Mouse (Mus musculus): ENCODE results near the gene Dennd1c. TPM values are rescaled to one million over a fixed set of nuclear protein-coding genes. Genes with fewer than 3 reads are reported as not detected.
A peak's percentile ranks its signal among the peaks of the same experiment; 100 is the strongest.

The Dennd1c gene
- total and polyA plus RNA-seq, 3 experiments = 6.8 to 33.9 (median 9.7) TPM

DNA sequence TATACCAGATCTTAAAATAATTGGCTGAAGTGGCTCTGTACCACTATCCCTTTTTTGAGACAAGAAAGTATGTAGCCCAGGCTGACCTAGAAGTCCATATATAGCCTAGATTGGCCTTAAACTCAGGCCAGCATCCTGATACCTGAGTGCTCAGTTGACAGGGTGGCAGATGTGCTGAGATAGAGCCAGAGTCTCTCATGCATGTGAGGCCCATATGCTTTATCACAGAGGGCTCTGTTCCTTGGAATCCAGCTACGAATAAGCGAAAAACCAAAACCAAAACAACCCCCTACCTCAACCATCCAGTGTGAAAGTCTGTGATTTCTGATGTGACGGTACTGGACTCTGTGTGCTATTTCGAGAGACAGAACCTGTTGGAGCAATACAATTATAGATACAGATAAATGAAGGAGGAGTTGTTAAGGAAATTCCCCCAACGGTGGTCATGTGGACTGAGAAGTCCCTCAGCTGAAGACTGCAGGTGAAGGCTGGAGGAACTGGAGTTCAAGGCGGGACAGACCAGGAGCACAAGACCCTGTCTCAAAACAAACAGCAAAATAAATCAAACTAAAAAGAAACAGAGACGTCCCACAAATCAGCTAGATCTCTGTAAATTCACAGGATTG is 29.8 kb upstream of the Dennd1c start (continued):
- TF ChIP-seq SIN3A (IDR thresholded peaks at IDR 0.05; ENCODE audit: low read length) (no peak), ZMIZ1 (IDR thresholded peaks at IDR 0.05; ENCODE audit: low read depth, low read length) (peak; percentile 75; the same call in 1 of the 2 replicates), KAT2A (IDR thresholded peaks at IDR 0.05; ENCODE audit: insufficient replicate concordance, low read length) (no peak), NRF1 (IDR thresholded peaks at IDR 0.05; ENCODE audit: low read depth, low read length) (0 out of 2 replicates have a peak, but pooled peaks have one; percentile 11), ELF1 (IDR thresholded peaks at IDR 0.05; ENCODE audit: low read depth, low read length) (no peak), ZKSCAN1 (IDR thresholded peaks at IDR 0.05; ENCODE audit: borderline replicate concordance, low read depth, low read length) (no peak), MAFK (IDR thresholded peaks at IDR 0.05; ENCODE audit: insufficient replicate concordance, low read length) (peak; percentile 56; the same call in 1 of the 2 replicates), TBP (conservative IDR thresholded peaks at IDR 0.05; ENCODE audit: low read depth, low read length) (no peak), MYC (IDR thresholded peaks at IDR 0.05; ENCODE audit: low read depth, low read length) (no peak), EP300 (IDR thresholded peaks at IDR 0.05; ENCODE audit: low read length) (no peak), CHD2 (IDR thresholded peaks at IDR 0.05; ENCODE audit: low read length) (no peak; the same call in 1 of the 2 replicates), ZNF384 (IDR thresholded peaks at IDR 0.05; ENCODE audit: low read depth, low read length) (no peak), USF1 (IDR thresholded peaks at IDR 0.05; ENCODE audit: low read depth, low read length) (peak; percentile 23; the same call in 1 of the 2 replicates), POLR2A (IDR thresholded peaks at IDR 0.05; ENCODE audit: low read depth, low read length) (peak; percentile 16), TCF12 (IDR thresholded peaks at IDR 0.05; ENCODE audit: low read depth, low read length) (peak; percentile 25), ETS1 (conservative IDR thresholded peaks at IDR 0.05; ENCODE audit: low read depth, low read length) (no peak)

DNA sequence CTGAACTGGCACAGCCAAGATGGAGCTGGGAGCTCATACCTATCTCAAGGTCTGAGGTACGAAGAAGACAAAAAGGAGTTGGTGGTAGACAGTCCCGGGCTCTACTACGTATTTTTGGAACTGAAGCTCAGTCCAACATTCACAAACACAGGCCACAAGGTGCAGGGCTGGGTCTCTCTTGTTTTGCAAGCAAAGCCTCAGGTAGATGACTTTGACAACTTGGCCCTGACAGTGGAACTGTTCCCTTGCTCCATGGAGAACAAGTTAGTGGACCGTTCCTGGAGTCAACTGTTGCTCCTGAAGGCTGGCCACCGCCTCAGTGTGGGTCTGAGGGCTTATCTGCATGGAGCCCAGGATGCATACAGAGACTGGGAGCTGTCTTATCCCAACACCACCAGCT is 28.8 kb upstream of the Dennd1c start:
- Histone ChIP-seq H3K79me2 (replicated peaks; ENCODE audit: control insufficient read depth, extremely low read depth, insufficient read depth, poor library complexity, severe bottlenecking) (peaks cover 40% of the 10 kb centered on the region), H3K9ac (ENCODE audit: insufficient read depth, low read depth) (peak overlapping the region; percentile 99), H3K4me1 (ENCODE audit: control insufficient read depth in 1 of 2, insufficient read depth in 2 of 2) (peaks cover 13 to 51% of the 10 kb centered on the region in 2 experiments), H3K4me3 (replicated peaks in 1 of 3; ENCODE audit: low read depth in 2 of 3, low read length in 2 of 3, poor library complexity in 1 of 3) (peak overlapping the region; percentile 61 to 89 (median 83)), H3K27ac (ENCODE audit: insufficient read depth, low read depth) (peak overlapping the region; percentile 94), H3K36me3 (replicated peaks in 1 of 2; ENCODE audit: control insufficient read depth in 1 of 2, insufficient read depth in 1 of 2, low read length in 1 of 2) (peaks cover 22 to 28% of the 10 kb centered on the region in 2 experiments), H3K4me2 (ENCODE audit: insufficient read depth, low read depth, poor library complexity, severe bottlenecking) (peak overlapping the region; percentile 19; the same call in 1 of the 2 replicates), H3K9me3 (replicated peaks; ENCODE audit: low read length) (no peaks in the 10 kb centered on the region), H3K27me3 (replicated peaks) (no peaks in the 10 kb centered on the region)
- in situ Hi-C loops (cut with MboI; ENCODE audit: low pct_ligation_motif_present, low pct_unique_long_range_greater_than_20kb, low sequenced_read_pairs) = no loop called here
- peak; percentile 64; the same call in 1 of the 2 replicates for TF ChIP-seq POLR2A (IDR thresholded peaks at IDR 0.05; ENCODE audit: low read depth, low read length)
- peak; percentile 7; the same call in 1 of the 2 replicates for TF ChIP-seq CHD1 (IDR thresholded peaks at IDR 0.05; ENCODE audit: low read depth, low read length)
- no peak; the same call in 1 of the 2 replicates for TF ChIP-seq ZMIZ1 (IDR thresholded peaks at IDR 0.05; ENCODE audit: low read depth, low read length)
- TF ChIP-seq ELF1 (IDR thresholded peaks at IDR 0.05; ENCODE audit: low read depth, low read length) = no peak
- dilution Hi-C loops (cut with MboI; ENCODE audit: extremely low pct_ligation_motif_present, extremely low pct_unique_long_range_greater_than_20kb, low sequenced_read_pairs) = no loop called here
- DNase-seq (ENCODE audit: extremely low read depth) = no peak

DNA sequence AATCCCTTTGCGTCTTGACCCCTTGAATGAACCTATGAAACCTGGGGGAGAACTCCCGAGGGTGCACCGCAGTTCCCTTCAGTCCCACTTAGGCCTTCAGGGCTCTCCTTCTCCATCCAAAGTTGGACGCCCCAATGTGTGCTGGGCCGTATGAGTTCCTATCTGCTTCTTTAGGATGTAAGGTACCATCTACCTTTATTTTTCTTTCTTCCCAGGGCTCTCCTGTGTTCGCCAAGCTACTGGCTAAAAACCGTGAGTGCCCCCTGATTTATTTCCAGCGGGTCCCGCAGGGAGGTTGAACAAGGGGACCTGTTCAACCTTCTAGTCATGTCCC is 27.7 kb upstream of the Dennd1c start:
- H3K79me2 ChIP-seq (replicated peaks; ENCODE audit: control insufficient read depth, extremely low read depth, insufficient read depth, poor library complexity, severe bottlenecking) = peaks cover 40% of the 10 kb centered on the region
- no peak overlapping the region for H3K4me2 ChIP-seq (ENCODE audit: insufficient read depth, low read depth, poor library complexity, severe bottlenecking)
- peak overlapping the region; percentile 94 for H3K27ac ChIP-seq (ENCODE audit: insufficient read depth, low read depth)
- no peak for DNase-seq (ENCODE audit: extremely low read depth)
- no peaks in the 10 kb centered on the region for H3K27me3 ChIP-seq (replicated peaks)
- H3K4me1 ChIP-seq (ENCODE audit: control insufficient read depth in 1 of 2, insufficient read depth in 2 of 2) = peaks cover 12 to 50% of the 10 kb centered on the region in 2 experiments
- H3K4me3 ChIP-seq (replicated peaks in 1 of 3; ENCODE audit: low read depth in 2 of 3, low read length in 2 of 3, poor library complexity in 1 of 3) = peak overlapping the region; percentile 61 to 89 (median 83)
- H3K9me3 ChIP-seq (replicated peaks; ENCODE audit: low read length) = no peaks in the 10 kb centered on the region
- peaks cover 28 to 37% of the 10 kb centered on the region in 2 experiments for H3K36me3 ChIP-seq (replicated peaks in 1 of 2; ENCODE audit: control insufficient read depth in 1 of 2, insufficient read depth in 1 of 2, low read length in 1 of 2)
- H3K9ac ChIP-seq (ENCODE audit: insufficient read depth, low read depth) = peak overlapping the region; percentile 99
- dilution Hi-C loops (cut with MboI; ENCODE audit: extremely low pct_ligation_motif_present, extremely low pct_unique_long_range_greater_than_20kb, low sequenced_read_pairs) (no loop called here), in situ Hi-C loops (cut with MboI; ENCODE audit: low pct_ligation_motif_present, low pct_unique_long_range_greater_than_20kb, low sequenced_read_pairs) (no loop called here)
- TF ChIP-seq BHLHE40 (IDR thresholded peaks at IDR 0.05; ENCODE audit: low read depth, low read length) (no peak), CHD1 (IDR thresholded peaks at IDR 0.05; ENCODE audit: low read depth, low read length) (no peak; the same call in 1 of the 2 replicates), E2F4 (IDR thresholded peaks at IDR 0.05; ENCODE audit: insufficient replicate concordance, low read depth, low read length) (no peak), PAX5 (IDR thresholded peaks at IDR 0.05; ENCODE audit: low read length) (no peak), MAZ (IDR thresholded peaks at IDR 0.05; ENCODE audit: low read depth, low read length) (no peak), SIN3A (IDR thresholded peaks at IDR 0.05; ENCODE audit: low read length) (peak; percentile 55; the same call in 1 of the 2 replicates), USF2 (conservative IDR thresholded peaks at IDR 0.05; ENCODE audit: low read depth, low read length) (no peak), IRF4 (IDR thresholded peaks at IDR 0.05; ENCODE audit: low read depth, low read length) (no peak), USF1 (IDR thresholded peaks at IDR 0.05; ENCODE audit: low read depth, low read length) (no peak), ZKSCAN1 (IDR thresholded peaks at IDR 0.05; ENCODE audit: borderline replicate concordance, low read depth, low read length) (no peak), JUN (IDR thresholded peaks at IDR 0.05; ENCODE audit: insufficient read depth, low read depth, low read length) (no peak), ZC3H11A (IDR thresholded peaks at IDR 0.05; ENCODE audit: low read depth, low read length) (no peak), ZNF384 (IDR thresholded peaks at IDR 0.05; ENCODE audit: low read depth, low read length) (no peak), EP300 (IDR thresholded peaks at IDR 0.05; ENCODE audit: low read length) (no peak), POLR2A (IDR thresholded peaks at IDR 0.05; ENCODE audit: low read depth, low read length) (peak; percentile 3; the same call in 1 of the 2 replicates), MXI1 (IDR thresholded peaks at IDR 0.05; ENCODE audit: low read depth, low read length) (no peak), MAFK (IDR thresholded peaks at IDR 0.05; ENCODE audit: insufficient replicate concordance, low read length) (no peak), TBP (conservative IDR thresholded peaks at IDR 0.05; ENCODE audit: low read depth, low read length) (0 out of 2 replicates have a peak, but pooled peaks have one; percentile 15), ELF1 (IDR thresholded peaks at IDR 0.05; ENCODE audit: low read depth, low read length) (no peak)
